Comparison of ENCODE assay signal across 15 mouse cellular contexts in the genomic region with DNA sequence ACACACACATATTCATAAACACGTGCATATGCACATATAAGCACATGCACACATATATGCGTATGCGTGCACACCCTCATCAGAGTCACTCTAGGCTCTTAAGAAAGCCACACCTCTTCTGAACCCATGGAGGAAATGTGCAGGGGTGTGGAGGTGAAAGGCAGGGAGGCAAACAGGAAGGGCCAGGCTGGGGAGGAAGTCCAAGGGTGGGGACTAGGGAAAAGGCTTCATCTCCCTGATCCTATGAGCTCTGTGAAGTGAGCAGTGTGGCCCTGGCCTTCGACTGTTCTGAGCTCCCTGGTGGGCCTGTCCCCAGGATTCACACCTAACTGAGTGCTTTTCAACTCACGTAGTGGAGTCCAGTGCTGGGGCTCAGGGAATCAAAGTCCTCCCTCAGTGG. TPM values are rescaled to one million over a fixed set of nuclear protein-coding genes. Genes with fewer than 3 reads are reported as not detected.
A peak's percentile ranks its signal among the peaks of the same experiment; 100 is the strongest.
DNase-seq lines count a peak whose midpoint lies in the region; ATAC-seq and TF ChIP-seq lines count a peak whose summit lies in the region.
"Had no signal": no experiment of that assay in that cellular context is flagged by ENCODE, and none has a peak within 500 bp of the region (broad histone marks: within the 10 kb centered on the region; RNA-seq: fewer than 3 reads in every experiment).

No protein-coding gene starts in this region.

- no peaks in the 10 kb centered on the region for H3K79me2 ChIP-seq in heart, adult 2 months (replicated peaks; ENCODE audit: control insufficient read depth, insufficient read depth, low read length)

- ATAC-seq in heart, embryonic 12.5 days (ENCODE audit: insufficient number of reproducible peaks, low FRiP score) = peak; percentile 71; the same call in 1 of the 2 replicates
- ATAC-seq: activated CD4-positive, CD25-positive, alpha-beta regulatory T cell, adult 4 months had no signal

- no peak overlapping the region for H3K9ac ChIP-seq in heart, adult 2 months (ENCODE audit: low read depth, low read length)
- H3K9ac ChIP-seq in heart, embryonic 12.5 days = no peak overlapping the region
- H3K9ac ChIP-seq: liver, embryonic 15.5 days had no signal

- TF ChIP-seq POLR2A in heart, adult 2 months (IDR thresholded peaks at IDR 0.05; ENCODE audit: insufficient read depth, low read depth, low read length) = peak; percentile 69

- H3K4me1 ChIP-seq in heart, adult 2 months (ENCODE audit: control insufficient read depth, insufficient read depth, low read length) = peaks cover 12% of the 10 kb centered on the region
- no peaks in the 10 kb centered on the region for H3K4me1 ChIP-seq in heart, embryonic 12.5 days (replicated peaks)
- H3K4me1 ChIP-seq in embryonic facial prominence, embryonic 10.5 days = peaks cover 9% of the 10 kb centered on the region; the same call in 1 of the 2 replicates
- H3K4me1 ChIP-seq: liver, embryonic 15.5 days had no signal

- H3K9me3 ChIP-seq in heart, embryonic 12.5 days (replicated peaks) = no peaks in the 10 kb centered on the region
- no peaks in the 10 kb centered on the region for H3K9me3 ChIP-seq in embryonic facial prominence, embryonic 10.5 days
- H3K9me3 ChIP-seq: liver, embryonic 15.5 days had no signal

- WGBS in heart, adult 2 months = 39% methylated on average over 5 of the region's 5 CpGs
- 52% methylated on average over 5 of the region's 5 CpGs for WGBS in heart, embryonic 12.5 days
- 32% methylated on average over 5 of the region's 5 CpGs for WGBS in large intestine, adult 2 months
- 76% methylated on average over 5 of the region's 5 CpGs for WGBS in embryonic facial prominence, embryonic 10.5 days

- H3K4me2 ChIP-seq in heart, embryonic 12.5 days = no peak overlapping the region
- H3K4me2 ChIP-seq: liver, embryonic 15.5 days had no signal

- no peak for TF ChIP-seq CTCF in heart, adult 2 months (IDR thresholded peaks at IDR 0.05)

- H3K27me3 ChIP-seq in heart, adult 2 months (ENCODE audit: control insufficient read depth, insufficient read depth, low read length) = no peaks in the 10 kb centered on the region
- peaks cover 43% of the 10 kb centered on the region for H3K27me3 ChIP-seq in heart, embryonic 12.5 days (replicated peaks)
- peaks cover 30% of the 10 kb centered on the region for H3K27me3 ChIP-seq in embryonic facial prominence, embryonic 10.5 days (replicated peaks; ENCODE audit: low read depth, poor library complexity, severe bottlenecking)

- no peak overlapping the region for H3K4me3 ChIP-seq in heart, adult 2 months
- no peak overlapping the region for H3K4me3 ChIP-seq in heart, embryonic 12.5 days
- no peak overlapping the region for H3K4me3 ChIP-seq in embryonic facial prominence, embryonic 10.5 days
- H3K4me3 ChIP-seq: erythroblast, embryonic 14.5 days; liver, embryonic 15.5 days had no signal

- peak overlapping the region; percentile 86 for H3K27ac ChIP-seq in heart, adult 2 months
- H3K27ac ChIP-seq in heart, embryonic 12.5 days (ENCODE audit: poor library complexity, severe bottlenecking) = no peak overlapping the region
- no peak overlapping the region for H3K27ac ChIP-seq in embryonic facial prominence, embryonic 10.5 days (replicated peaks)
- H3K27ac ChIP-seq: liver, embryonic 15.5 days had no signal

- DNase-seq in heart, adult 2 months = peak; percentile 51 to 57
- no peak for DNase-seq in heart, postnatal 10 days
- peak; percentile 57 for DNase-seq in large intestine, adult 2 months (ENCODE audit: low read depth, low spot score)
- peak; percentile 23 to 45 for DNase-seq in lung, postnatal 4 days
- DNase-seq in left cerebral cortex, adult 8-10 months (ENCODE audit: low spot score in 2 of 2) = no peak
- no peak for DNase-seq in embryonic facial prominence, embryonic 10.5 days (ENCODE audit: low spot score)
- no peak for DNase-seq in neural tube, embryonic 10.5 days (ENCODE audit: extremely low spot score, low spot score)
- DNase-seq: B cell, adult 2 months; cerebellum, adult 18-20 months; midbrain, embryonic 14.5 days had no signal

- peak; percentile 92 for TF ChIP-seq EP300 in heart, adult 2 months (IDR thresholded peaks at IDR 0.05; ENCODE audit: insufficient read depth, low read depth, low read length)

- intact Hi-C loops in heart, adult 2 months (cut with DNase I) = no loop called here
- intact Hi-C loops in heart, postnatal 10 days (cut with DNase I) = no loop called here

- no peaks in the 10 kb centered on the region for H3K36me3 ChIP-seq in heart, adult 2 months (ENCODE audit: control insufficient read depth, insufficient read depth, low read length)
- H3K36me3 ChIP-seq in heart, embryonic 12.5 days = no peaks in the 10 kb centered on the region
- no peaks in the 10 kb centered on the region for H3K36me3 ChIP-seq in embryonic facial prominence, embryonic 10.5 days (replicated peaks)
- H3K36me3 ChIP-seq: liver, embryonic 15.5 days had no signal

RNA-seq across cellular contexts. Expression of a gene that starts 13.6 kb away (rescaled TPM):
- total RNA-seq in heart, adult 2 months (2021) = 10 to 100 TPM; 35.7 to 38.6 TPM
- polyA plus RNA-seq in heart, adult 2 months (2012; rRNA removed) = 17.6 and 20.1 TPM in 2 replicates
- total RNA-seq in heart, postnatal 10 days (2021) = 10 to 100 TPM; 34.3 to 36.2 TPM
- polyA plus RNA-seq in heart, embryonic 12.5 days (2016; fragmentation: Nextera tagmentation; extraction: Ambion mirVana) = 0.59 and 1.3 TPM in 2 replicates
- 6.8 and 7.4 TPM in 2 replicates for polyA plus RNA-seq in large intestine, adult 2 months (2012; rRNA removed)
- total RNA-seq in left cerebral cortex, adult 8-10 months (2022) = 100 to 1,000 TPM; 268 to 306 (median 296) TPM
- polyA plus RNA-seq in embryonic facial prominence, embryonic 10.5 days (2016; fragmentation: Nextera tagmentation; extraction: Ambion mirVana) = 0.44 and 0.64 TPM in 2 replicates
- total RNA-seq: hematopoietic stem cell, adult 5-6 weeks had no signal
- polyA plus RNA-seq: erythroblast, embryonic 14.5 days had no signal

Comparison
In these comparisons a context has a peak if more than half of its experiments do, and no peak if none do; other contexts are left out.
1. DNase-seq: peak in heart, adult 2 months (2 of 2), large intestine, adult 2 months (single experiment) and lung, postnatal 4 days (2 of 2); none in heart, postnatal 10 days (0 of 2), left cerebral cortex, adult 8-10 months (0 of 2), embryonic facial prominence, embryonic 10.5 days (single experiment) and neural tube, embryonic 10.5 days (single experiment).